Mouse (Mus musculus) MEL (cell line): Measurements from ENCODE around the gene Mpp5. TPM values are rescaled to one million over a fixed set of nuclear protein-coding genes. Genes with fewer than 3 reads are reported as not detected.

Experiments
- DNase-seq: peaks from one replicate; pipeline ENCODE4 v3.0.0; 2011; ENCODE audit warnings: low read depth, low spot score
- H3K27ac ChIP-seq: 2 replicates; pipeline ENCODE4 v1.5.1; 2012; ENCODE audit warnings: low read depth, mild to moderate bottlenecking, control low read depth, low read length, moderate library complexity; ENCODE audit not compliant: control insufficient read depth
- H3K27me3 ChIP-seq, 2 experiments: fragments of 150-350 bp in 1 of 2; sonication (generic) in 1 of 2; 2 replicates each; pipeline ENCODE4 v1.6.1; 2012; ENCODE audit warnings: low read length in 2 of 2, mild to moderate bottlenecking in 2 of 2, improper control_type of control experiment in 1 of 2, moderate library complexity in 1 of 2; ENCODE audit not compliant: insufficient read depth in 2 of 2, control insufficient read depth in 1 of 2
- H3K36me3 ChIP-seq, 2 experiments: 2 replicates each; pipeline ENCODE4 v1.6.1; 2012 to 2014; ENCODE audit warnings: low read length in 2 of 2, improper control_type of control experiment in 1 of 2, inconsistent platforms in 1 of 2, mild to moderate bottlenecking in 1 of 2; ENCODE audit not compliant: insufficient read depth in 2 of 2, control insufficient read depth in 1 of 2
- H3K4me1 ChIP-seq, 2 experiments: fragments of 150-350 bp in 1 of 2; sonication (generic) in 1 of 2; 2 replicates each; pipeline ENCODE4 v1.6.1; 2012; ENCODE audit warnings: low read length in 2 of 2, improper control_type of control experiment in 1 of 2, mild to moderate bottlenecking in 1 of 2; ENCODE audit not compliant: insufficient read depth in 2 of 2, control insufficient read depth in 1 of 2
- H3K4me3 ChIP-seq, 2 experiments: fragments of 150-350 bp in 1 of 2; sonication (generic) in 1 of 2; 2 replicates each; pipeline ENCODE4 v1.5.1; 2012; ENCODE audit warnings: low read depth in 2 of 2, low read length in 2 of 2, mild to moderate bottlenecking in 2 of 2, moderate library complexity in 2 of 2, control low read depth in 1 of 2, improper control_type of control experiment in 1 of 2; ENCODE audit not compliant: control insufficient read depth in 1 of 2, insufficient read depth in 1 of 2
- H3K79me2 ChIP-seq: 2 replicates; pipeline ENCODE4 v1.6.1; 2012; ENCODE audit warnings: mild to moderate bottlenecking, low read length, moderate library complexity; ENCODE audit not compliant: control insufficient read depth, poor library complexity, insufficient read depth
- H3K9ac ChIP-seq: 2 replicates; pipeline ENCODE4 v1.6.1; 2012; ENCODE audit warnings: low read depth, mild to moderate bottlenecking, control low read depth, low read length, moderate library complexity; ENCODE audit not compliant: control insufficient read depth, poor library complexity, severe bottlenecking
- H3K9me3 ChIP-seq: fragments of 150-350 bp; sonication (generic); replicated peaks from 2 replicates; pipeline ENCODE4 v1.6.1; 2012; ENCODE audit warnings: mild to moderate bottlenecking, low read length, improper control_type of control experiment, moderate library complexity; ENCODE audit not compliant: insufficient read depth
- CHD2 ChIP-seq: IDR thresholded peaks from 2 replicates; pipeline ENCODE4 v1.6.1; 2011; ENCODE audit warnings: low read length, improper control_type of control experiment
- CTCF ChIP-seq, 3 experiments: IDR thresholded peaks in 2 of 3; conservative IDR thresholded peaks in 1 of 3; 2 replicates each; pipeline ENCODE4 v1.5.1; 2011 to 2012; ENCODE audit warnings: low read length in 3 of 3, low read depth in 2 of 3, mild to moderate bottlenecking in 2 of 3, improper control_type of control experiment in 1 of 3, inconsistent platforms in 1 of 3, mixed read lengths in 1 of 3, moderate library complexity in 1 of 3; ENCODE audit not compliant: control insufficient read depth in 1 of 3, insufficient read depth in 1 of 3, poor library complexity in 1 of 3, severe bottlenecking in 1 of 3
- EP300 ChIP-seq, 2 experiments: IDR thresholded peaks; 2 replicates each; pipeline ENCODE4 v1.6.1; 2011; ENCODE audit warnings: improper control_type of control experiment in 2 of 2, low read length in 2 of 2, low read depth in 1 of 2, mild to moderate bottlenecking in 1 of 2
- ETS1 ChIP-seq: IDR thresholded peaks from 2 replicates; pipeline ENCODE4 v1.6.1; 2012; ENCODE audit warnings: low read depth, mild to moderate bottlenecking, inconsistent platforms, low read length, improper control_type of control experiment, moderate library complexity
- HCFC1 ChIP-seq: IDR thresholded peaks from 2 replicates; pipeline ENCODE4 v1.6.1; 2012; ENCODE audit warnings: low read depth, mild to moderate bottlenecking, inconsistent platforms, low read length, improper control_type of control experiment, moderate library complexity
- JUND ChIP-seq: IDR thresholded peaks from 2 replicates; pipeline ENCODE4 v1.6.1; 2011; ENCODE audit warnings: low read depth, mild to moderate bottlenecking, improper control_type of control experiment, low read length
- KAT2A ChIP-seq: conservative IDR thresholded peaks from 2 replicates; pipeline ENCODE4 v1.6.1; 2012; ENCODE audit warnings: low read depth, low read length, improper control_type of control experiment, inconsistent platforms
- MAX ChIP-seq: IDR thresholded peaks from 2 replicates; pipeline ENCODE4 v1.6.1; 2011; ENCODE audit warnings: low read length, improper control_type of control experiment
- MAZ ChIP-seq: IDR thresholded peaks from 2 replicates; pipeline ENCODE4 v1.6.1; 2012; ENCODE audit warnings: low read depth, mild to moderate bottlenecking, inconsistent platforms, low read length, improper control_type of control experiment
- MEF2A ChIP-seq: IDR thresholded peaks from 2 replicates; pipeline ENCODE4 v1.6.1; 2014; ENCODE audit warnings: low read depth, mild to moderate bottlenecking, inconsistent platforms, low read length, improper control_type of control experiment; ENCODE audit not compliant: poor library complexity, insufficient replicate concordance, severe bottlenecking; ENCODE audit errors: extremely low read depth
- MXI1 ChIP-seq: IDR thresholded peaks from 2 replicates; pipeline ENCODE4 v1.6.1; 2011; ENCODE audit warnings: mild to moderate bottlenecking, low read depth, low read length, improper control_type of control experiment
- MYB ChIP-seq: IDR thresholded peaks from 2 replicates; pipeline ENCODE4 v1.6.1; 2011; ENCODE audit warnings: mild to moderate bottlenecking, low read depth, low read length, improper control_type of control experiment
- MYC ChIP-seq: IDR thresholded peaks from 2 replicates; pipeline ENCODE4 v1.6.1; 2011; ENCODE audit warnings: low read depth, mild to moderate bottlenecking, low read length, improper control_type of control experiment, moderate library complexity
- NELFE ChIP-seq: IDR thresholded peaks from 2 replicates; pipeline ENCODE4 v1.6.1; 2011; ENCODE audit warnings: low read depth, low read length, improper control_type of control experiment
- POLR2A ChIP-seq, 2 experiments: IDR thresholded peaks; 2 replicates each; pipeline ENCODE4 v1.6.1; 2011 to 2012; ENCODE audit warnings: low read length in 2 of 2, mild to moderate bottlenecking in 2 of 2, control low read depth in 1 of 2, improper control_type of control experiment in 1 of 2, low read depth in 1 of 2, moderate library complexity in 1 of 2; ENCODE audit not compliant: control insufficient read depth in 1 of 2, insufficient read depth in 1 of 2, poor library complexity in 1 of 2
- POLR2AphosphoS2 ChIP-seq: IDR thresholded peaks from 2 replicates; pipeline ENCODE4 v1.6.1; 2011; ENCODE audit warnings: low read length, improper control_type of control experiment
- POLR2AphosphoS5 ChIP-seq: IDR thresholded peaks from 2 replicates; pipeline ENCODE4 v1.6.1; 2012; ENCODE audit warnings: low read depth, borderline replicate concordance, mild to moderate bottlenecking, inconsistent platforms, low read length, moderate library complexity, mixed read lengths
- RAD21 ChIP-seq: IDR thresholded peaks from 2 replicates; pipeline ENCODE4 v1.6.1; 2011; ENCODE audit warnings: mild to moderate bottlenecking, low read depth, low read length, improper control_type of control experiment
- RCOR1 ChIP-seq: IDR thresholded peaks from 2 replicates; pipeline ENCODE4 v1.6.1; 2012; ENCODE audit warnings: low read depth, mild to moderate bottlenecking, inconsistent platforms, low read length, improper control_type of control experiment
- SIN3A ChIP-seq: IDR thresholded peaks from 2 replicates; pipeline ENCODE4 v1.6.1; 2012; ENCODE audit warnings: low read length, improper control_type of control experiment, inconsistent platforms
- TAL1 ChIP-seq: IDR thresholded peaks from 2 replicates; pipeline ENCODE4 v1.6.1; 2012; ENCODE audit warnings: mild to moderate bottlenecking, inconsistent platforms, low read length, moderate library complexity, mixed read lengths
- USF1 ChIP-seq: IDR thresholded peaks from 2 replicates; pipeline ENCODE4 v1.6.1; 2014; ENCODE audit warnings: low read depth, mild to moderate bottlenecking, inconsistent platforms, low read length, improper control_type of control experiment, moderate library complexity
- USF2 ChIP-seq, 2 experiments: IDR thresholded peaks; 2 replicates each; pipeline ENCODE4 v1.6.1; 2011 to 2012; ENCODE audit warnings: improper control_type of control experiment in 2 of 2, low read length in 2 of 2, borderline replicate concordance in 1 of 2, inconsistent platforms in 1 of 2, low read depth in 1 of 2, mild to moderate bottlenecking in 1 of 2; ENCODE audit not compliant: insufficient read depth in 1 of 2
- ZC3H11A ChIP-seq: IDR thresholded peaks from 2 replicates; pipeline ENCODE4 v1.6.1; 2012; ENCODE audit warnings: low read depth, mild to moderate bottlenecking, inconsistent platforms, low read length, improper control_type of control experiment
- polyA plus RNA-seq, 2 experiments: library from polyadenylated mRNA; stranded (reverse) in 1 of 2; unstranded in 1 of 2; fragments of >175 nt in 1 of 2; fragments of >200 nt in 1 of 2; gene quantifications; 2 replicates each; pipeline versions ENCODE4 v1.2.1 to v1.2.4; 2012; ENCODE audit warnings: low replicate concordance in 2 of 2, low read depth in 1 of 2; ENCODE audit not compliant: insufficient read length in 2 of 2, insufficient read depth in 1 of 2, missing spikeins in 1 of 2
- total RNA-seq: library from RNA; depleted of rRNA; stranded (reverse); fragments of 300-350 nt; gene quantifications from 2 replicates; pipeline ENCODE4 v1.2.3, GENCODE M21; 2012

Gene Mpp5
- total and polyA plus RNA-seq, 3 experiments: 15.1 to 143 (median 15.2) TPM

GRCm38 (mm10) chr12:78761979-78762378 is 13.3 kb downstream of the Mpp5 start:
- no peak for DNase-seq
- Histone ChIP-seq H3K4me1 (no peaks in the 10 kb centered on the region; a peak in 1 of 4 replicates), H3K9me3 (no peaks in the 10 kb centered on the region), H3K36me3 (peaks cover 0 to 6% of the 10 kb centered on the region in 2 experiments; a peak in 2 of 4 replicates), H3K27ac (no peak overlapping the region), H3K27me3 (no peaks in the 10 kb centered on the region), H3K79me2 (peaks cover 9% of the 10 kb centered on the region), H3K9ac (no peak overlapping the region), H3K4me3 (no peak overlapping the region)
- TF ChIP-seq KAT2A (no peak), EP300 (IDR thresholded peaks at IDR 0.05; ENCODE audit: low read depth in 1 of 2, low read length in 2 of 2) (no peak), RAD21 (no peak), POLR2A (IDR thresholded peaks at IDR 0.05; ENCODE audit: control insufficient read depth in 1 of 2, insufficient read depth in 1 of 2, low read depth in 1 of 2, low read length in 2 of 2, poor library complexity in 1 of 2) (no peak), ZC3H11A (no peak), USF1 (no peak), RCOR1 (no peak), POLR2AphosphoS5 (no peak), USF2 (IDR thresholded peaks at IDR 0.05; ENCODE audit: borderline replicate concordance in 1 of 2, insufficient read depth in 1 of 2, low read depth in 1 of 2, low read length in 2 of 2) (no peak), ETS1 (no peak)

- H3K4me3 ChIP-seq: no peak overlapping the region
- H3K79me2 ChIP-seq: peaks cover 3% of the 10 kb centered on the region
- TF ChIP-seq POLR2AphosphoS2: no peak
- no peak for TF ChIP-seq USF1
- TF ChIP-seq USF2 (IDR thresholded peaks at IDR 0.05; ENCODE audit: borderline replicate concordance in 1 of 2, insufficient read depth in 1 of 2, low read depth in 1 of 2, low read length in 2 of 2): no peak
- TF ChIP-seq MXI1: no peak
- TF ChIP-seq MYB: no peak
- H3K9ac ChIP-seq: no peak overlapping the region
- H3K36me3 ChIP-seq: peaks cover 4 to 19% of the 10 kb centered on the region in 2 experiments
- H3K9me3 ChIP-seq: no peaks in the 10 kb centered on the region
- peak; percentile 44 for DNase-seq
- H3K27ac ChIP-seq: no peak overlapping the region
- peaks cover 2 to 19% of the 10 kb centered on the region in 2 experiments for H3K4me1 ChIP-seq
- H3K27me3 ChIP-seq: no peaks in the 10 kb centered on the region
Observed at GRCm38 (mm10) chr12:78769031-78769713, 20.5 kb downstream of the Mpp5 start.

DNA sequence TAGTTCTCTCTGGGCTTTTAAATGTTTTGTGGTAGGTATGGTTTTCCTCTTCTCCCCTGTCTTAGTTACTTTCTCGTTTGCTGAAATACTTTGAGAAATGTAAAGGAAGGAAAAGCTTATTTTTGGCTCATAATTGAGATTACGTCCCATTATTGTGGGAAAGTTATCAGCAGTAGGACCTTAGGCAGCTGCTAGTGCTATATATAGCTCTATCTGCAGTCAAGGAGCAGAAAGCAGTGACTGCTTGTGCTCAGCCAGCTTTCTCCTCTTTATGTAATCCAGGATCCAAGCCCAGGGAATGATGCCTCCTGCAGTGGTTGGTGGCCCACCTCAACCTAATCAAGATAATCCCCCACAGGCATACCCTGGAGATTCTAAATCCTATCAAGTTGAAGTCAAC is 24.5 kb downstream of the Mpp5 start:
- H3K9ac ChIP-seq: no peak overlapping the region
- H3K9me3 ChIP-seq: no peaks in the 10 kb centered on the region
- peaks cover 2 to 19% of the 10 kb centered on the region in 2 experiments for H3K4me1 ChIP-seq
- H3K4me3 ChIP-seq: no peak overlapping the region
- peaks cover 6% of the 10 kb centered on the region for H3K79me2 ChIP-seq
- no peak for DNase-seq
- no peak overlapping the region for H3K27ac ChIP-seq
- H3K36me3 ChIP-seq: peaks cover 6 to 19% of the 10 kb centered on the region in 2 experiments
- H3K27me3 ChIP-seq: no peaks in the 10 kb centered on the region
- TF ChIP-seq HCFC1: no peak
- TF ChIP-seq NELFE: no peak
- no peak for TF ChIP-seq ZC3H11A
- peak in 1 of 2 experiments; percentile 36; a peak in 2 of 4 replicates for TF ChIP-seq EP300 (IDR thresholded peaks at IDR 0.05; ENCODE audit: low read depth in 1 of 2, low read length in 2 of 2)
- TF ChIP-seq MXI1: no peak
- TF ChIP-seq JUND: no peak
- no peak for TF ChIP-seq CTCF (IDR thresholded peaks at IDR 0.05 in 2 of 3, conservative IDR thresholded peaks at IDR 0.05 in 1 of 3; ENCODE audit: control insufficient read depth in 1 of 3, insufficient read depth in 1 of 3, low read depth in 2 of 3, low read length in 3 of 3, poor library complexity in 1 of 3, severe bottlenecking in 1 of 3)
- no peak for TF ChIP-seq MAZ
- no peak for TF ChIP-seq USF2 (IDR thresholded peaks at IDR 0.05; ENCODE audit: borderline replicate concordance in 1 of 2, insufficient read depth in 1 of 2, low read depth in 1 of 2, low read length in 2 of 2)
- TF ChIP-seq MYB: no peak
- TF ChIP-seq MAX: no peak
- TF ChIP-seq MYC: no peak
- TF ChIP-seq TAL1: no peak
- TF ChIP-seq MEF2A: peak; percentile 97; the same call in 1 of the 2 replicates
- TF ChIP-seq POLR2AphosphoS2: no peak
- no peak for TF ChIP-seq KAT2A
- no peak; the same call in 1 of the 2 replicates for TF ChIP-seq SIN3A
- TF ChIP-seq CHD2: no peak
